Mouse (Mus musculus): ENCODE results near the gene Gm20388.

Gm20388 gene

DNA sequence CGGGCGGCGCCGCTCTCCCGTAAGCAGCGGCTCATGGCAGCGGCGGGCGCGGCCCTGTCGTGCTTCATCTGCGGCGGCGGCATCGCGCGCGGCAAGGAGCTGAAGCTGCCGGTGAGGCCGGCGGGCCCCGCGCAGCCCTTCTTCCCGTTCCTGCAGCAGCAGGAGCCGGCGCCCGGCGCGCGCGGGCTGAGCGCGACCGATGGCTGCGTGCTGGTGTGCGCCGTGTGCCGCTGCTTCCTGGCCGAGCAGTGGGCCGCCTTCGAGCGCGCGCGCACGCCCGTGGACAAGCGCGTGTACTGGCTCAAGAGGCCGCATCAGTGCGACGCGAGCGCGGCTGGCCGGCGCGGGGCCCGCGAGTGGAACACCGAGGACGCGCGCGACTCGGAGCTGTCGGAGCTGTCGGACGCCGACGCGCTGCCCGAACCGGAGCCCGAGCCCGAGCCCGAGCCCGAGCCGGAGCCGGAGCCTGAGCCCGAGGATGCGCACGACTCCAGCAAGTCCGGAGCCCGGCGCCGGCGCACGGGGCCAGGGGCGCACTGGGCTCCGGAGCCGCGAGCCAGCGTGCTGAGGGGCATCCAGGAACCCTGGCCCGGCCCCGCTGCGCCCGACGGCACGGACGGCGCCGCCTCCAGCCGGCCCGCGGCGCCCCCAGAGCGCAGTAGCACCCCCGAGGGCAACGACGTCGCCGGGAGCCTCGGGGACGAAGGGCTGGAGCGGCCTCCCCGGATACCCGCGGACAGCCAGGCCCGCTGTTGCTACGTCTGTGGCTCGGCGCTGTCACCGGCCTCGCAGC, 318.3 kb downstream of the Gm20388 start:
- DNase-seq (ENCODE audit: low spot score in 2 of 2): no peak

DNA sequence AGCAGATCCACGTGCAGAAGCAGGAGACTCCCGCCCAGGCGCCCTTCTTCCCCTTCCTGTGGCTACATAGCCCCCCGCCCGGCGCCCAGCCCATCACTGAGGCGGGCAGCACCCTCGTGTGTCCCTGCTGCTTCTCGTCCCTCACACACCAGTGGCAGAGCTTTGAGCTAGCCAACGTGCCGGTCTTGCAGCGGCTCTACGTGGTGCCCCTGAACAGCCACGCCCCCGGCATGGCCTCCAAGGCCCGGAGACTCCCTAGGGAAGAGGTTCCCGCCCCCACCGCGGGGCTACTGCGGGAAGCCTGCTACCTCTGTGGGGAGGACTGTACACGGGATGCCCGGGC, 318.9 kb downstream of the Gm20388 start:
- peak in 1 of 2 experiments; percentile 25 for DNase-seq (ENCODE audit: low spot score in 2 of 2)

DNA sequence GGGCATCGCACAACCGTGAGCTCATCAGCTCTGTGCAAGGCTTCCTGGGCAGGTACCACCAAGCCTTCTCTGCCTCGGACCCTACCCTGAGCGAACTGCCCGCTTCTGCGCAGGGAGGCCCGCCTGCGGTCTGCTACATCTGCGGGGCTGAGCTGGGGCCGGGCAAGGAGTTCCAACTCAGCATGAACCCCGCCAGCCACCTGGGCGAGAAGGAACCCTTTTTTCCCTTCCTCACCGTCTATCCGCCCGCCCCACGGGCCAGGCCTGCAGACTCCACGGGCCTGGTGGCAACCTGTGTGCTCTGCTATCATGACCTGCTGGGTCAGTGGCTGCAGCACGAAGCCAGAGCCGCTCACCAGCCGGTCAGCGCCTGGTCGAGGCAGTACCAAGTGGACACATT, 319.4 kb downstream of the Gm20388 start:
- no peak for DNase-seq (ENCODE audit: low spot score in 2 of 2)

DNA sequence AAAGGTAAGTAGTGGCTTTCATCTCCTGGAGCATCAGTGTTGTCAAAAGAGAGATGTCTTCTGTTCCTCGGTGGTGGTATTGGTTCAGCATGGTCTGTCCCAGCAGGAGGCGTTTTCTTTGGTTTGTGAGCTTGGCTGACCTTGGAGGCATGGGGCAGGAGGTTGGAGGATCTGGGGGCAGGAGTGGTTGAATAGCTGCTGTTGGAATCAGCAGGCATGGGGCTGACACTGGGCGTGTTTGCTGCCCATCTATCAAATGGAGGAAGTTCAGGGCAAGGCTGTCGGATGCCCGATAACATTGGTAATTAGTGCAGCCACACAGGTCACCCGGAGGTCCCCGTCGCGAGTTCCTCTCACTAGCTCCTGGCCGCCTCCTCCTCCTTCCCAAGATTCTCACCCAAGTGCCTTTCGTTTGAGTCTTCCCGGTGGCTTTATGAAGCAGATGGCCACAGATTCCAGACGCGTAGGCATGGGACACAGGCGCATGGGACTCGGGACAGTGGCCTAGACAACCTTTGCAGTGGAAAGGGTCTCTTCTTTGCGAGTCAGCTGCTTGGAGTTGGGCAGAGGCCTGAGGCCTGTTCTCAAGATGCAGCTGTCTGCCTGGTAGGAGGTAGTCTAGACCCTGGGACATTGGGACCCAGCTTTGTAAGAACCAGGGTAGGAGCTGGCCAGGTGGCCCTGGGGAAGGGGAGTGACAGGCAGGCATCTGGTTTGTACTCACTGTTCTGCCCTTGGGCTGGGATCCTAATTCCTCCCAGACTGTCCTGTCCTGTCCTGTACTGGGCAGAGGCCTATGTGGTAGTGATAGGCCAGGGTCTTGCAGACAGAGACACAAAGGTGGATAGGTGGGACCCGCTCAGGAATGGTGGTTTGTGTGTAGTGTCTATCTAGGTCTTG, 320.3 kb downstream of the Gm20388 start:
- no peak for DNase-seq (ENCODE audit: low spot score in 2 of 2)

DNA sequence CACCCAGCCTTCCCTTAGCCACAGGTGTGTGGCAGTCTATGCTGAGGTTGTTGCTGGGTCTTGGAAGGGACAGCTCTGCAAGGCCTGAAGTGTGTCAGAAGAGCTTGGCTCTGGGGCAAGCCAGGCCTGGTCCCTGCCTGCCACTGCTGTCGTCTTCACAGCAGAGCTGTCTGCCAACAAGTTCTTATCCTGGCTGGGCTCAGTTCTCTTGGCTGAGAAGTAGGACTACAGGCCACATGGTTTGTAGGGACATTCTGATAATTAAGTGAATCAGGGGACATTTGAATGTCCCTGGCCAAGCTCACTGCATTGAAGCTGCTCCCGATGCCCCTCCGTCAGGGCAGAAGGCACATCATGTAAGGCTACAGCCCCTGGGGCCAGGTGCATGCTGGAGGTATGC, 321.2 kb downstream of the Gm20388 start:
- DNase-seq (ENCODE audit: low spot score in 2 of 2): no peak

DNA sequence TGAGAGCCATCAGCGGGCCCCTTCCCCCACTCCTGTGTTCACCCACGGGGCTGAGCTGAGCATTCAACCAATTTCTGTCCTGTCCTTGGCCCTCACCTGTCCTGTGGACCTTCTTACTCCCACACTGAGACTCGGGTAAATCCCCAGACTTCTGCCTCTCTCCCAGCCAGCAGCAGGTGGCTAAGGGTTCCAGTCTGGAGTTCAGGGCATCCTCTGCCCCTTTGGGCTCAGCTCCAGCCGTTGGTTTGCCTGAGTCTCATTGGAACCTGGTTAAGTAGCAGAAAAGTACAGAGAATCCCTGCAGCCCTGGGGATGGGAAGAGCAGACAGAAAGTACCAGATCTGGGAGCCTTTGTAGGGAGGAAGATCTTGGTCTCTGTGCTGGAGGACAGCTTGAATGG, 321.8 kb downstream of the Gm20388 start:
- no peak for DNase-seq (ENCODE audit: low spot score in 2 of 2)

DNA sequence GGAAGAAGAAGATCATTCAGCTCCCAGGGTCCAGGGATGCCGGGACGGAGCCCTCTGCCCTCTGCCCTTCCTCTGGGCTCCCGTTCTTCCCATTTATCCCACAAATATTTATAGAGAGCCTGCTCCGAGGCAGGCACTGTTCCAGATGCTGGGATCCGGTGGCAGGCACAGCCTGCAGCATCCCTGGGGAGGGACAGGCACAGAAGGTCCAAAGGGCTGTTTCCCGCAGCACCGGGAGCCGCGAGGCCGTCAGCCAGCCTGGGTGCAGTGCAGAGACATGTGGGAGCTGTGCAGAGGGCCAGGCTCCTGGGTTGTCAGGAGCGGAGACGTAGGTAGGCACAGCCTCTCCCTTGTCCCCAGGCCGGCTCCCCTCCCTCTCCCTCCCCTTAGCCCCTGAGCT, 322.3 kb downstream of the Gm20388 start:
- no peak for DNase-seq (ENCODE audit: low spot score in 2 of 2)

DNA sequence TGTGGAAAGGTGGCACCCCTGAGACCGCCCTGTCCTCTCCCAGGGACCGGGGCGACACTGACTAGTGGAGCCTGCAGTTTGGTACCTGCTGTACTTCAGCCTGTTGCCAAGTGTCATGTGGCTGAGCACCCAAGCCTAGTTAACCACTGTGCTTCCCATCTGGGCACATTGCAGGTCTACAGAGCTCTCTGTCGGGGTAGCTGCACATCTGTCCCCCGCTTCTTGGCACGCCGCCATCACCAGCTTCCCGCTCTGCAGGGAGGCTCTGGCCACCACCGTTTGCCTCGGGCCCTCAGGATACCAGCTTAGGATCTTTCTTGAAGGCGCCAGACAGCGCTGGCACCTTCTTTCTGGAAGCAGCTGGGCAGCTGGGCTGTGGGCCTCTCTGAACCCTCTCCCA, 323.8 kb downstream of the Gm20388 start:
- DNase-seq (ENCODE audit: low spot score in 2 of 2): no peak

DNA sequence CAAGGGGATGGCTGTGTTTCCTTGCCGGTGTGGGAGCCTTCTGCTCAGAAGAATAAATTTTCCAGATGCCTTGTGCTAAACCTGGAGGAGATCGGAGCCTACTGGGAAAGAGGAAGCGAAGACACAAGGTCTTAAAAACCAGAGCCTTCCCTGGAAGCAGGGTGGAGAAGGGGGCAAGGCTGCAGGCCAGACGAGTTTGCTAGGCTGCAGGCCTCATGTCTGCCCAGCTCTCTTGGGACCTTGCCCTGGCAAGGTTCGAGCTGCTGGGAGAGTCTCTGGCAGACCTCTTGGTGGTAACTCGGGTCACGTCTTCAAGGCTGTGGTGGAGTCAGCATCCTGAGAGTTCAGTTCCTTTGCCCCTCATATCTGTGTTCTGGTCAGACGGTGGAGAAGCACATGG, 324.2 kb downstream of the Gm20388 start:
- DNase-seq (ENCODE audit: low spot score in 2 of 2): no peak

DNA sequence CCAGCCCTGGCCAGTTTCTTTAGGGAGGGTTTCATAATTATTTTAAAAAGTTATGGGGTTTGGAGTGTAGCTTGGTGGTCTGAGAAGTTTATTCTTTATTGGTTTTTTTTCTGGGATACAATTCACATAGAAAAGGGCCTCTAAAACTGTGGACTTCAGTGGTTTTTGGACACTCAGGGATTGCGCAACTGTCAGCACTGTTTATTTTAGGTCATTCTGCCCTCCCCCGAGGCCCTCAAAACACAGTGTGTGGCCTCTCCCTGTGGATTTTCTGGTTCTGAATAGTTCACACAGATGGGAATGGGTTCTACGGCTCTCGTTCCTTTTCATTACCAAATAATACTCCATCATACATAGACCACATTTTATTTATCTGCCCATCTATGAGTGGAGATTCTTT, 332.6 kb downstream of the Gm20388 start:
- DNase-seq (ENCODE audit: low spot score in 2 of 2): no peak

DNA sequence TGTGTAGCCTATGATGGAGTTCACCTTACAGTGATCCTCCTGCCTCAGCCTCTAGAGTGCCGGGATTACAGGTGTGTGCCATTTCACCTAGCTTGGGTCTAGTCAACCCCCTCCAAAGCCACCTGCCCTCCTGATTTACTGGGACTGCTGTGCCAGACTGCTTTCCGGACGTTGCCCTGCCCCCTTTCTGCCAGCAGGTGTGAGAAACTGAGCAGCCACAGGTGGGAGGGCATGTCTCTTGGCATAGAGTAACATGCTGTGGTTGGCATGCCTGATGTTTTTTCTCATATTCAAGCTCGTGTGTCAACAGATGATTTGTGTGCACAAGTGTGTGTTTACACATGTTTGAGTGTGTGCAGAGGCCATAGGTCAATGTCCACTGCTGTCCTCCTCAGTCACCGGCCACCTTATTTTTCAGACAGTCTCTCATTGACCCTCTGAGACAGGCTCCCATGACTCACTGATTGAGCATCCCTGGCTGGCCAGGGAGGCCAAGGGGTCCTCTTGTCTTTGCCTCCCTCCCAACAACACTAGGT, 333.3 kb downstream of the Gm20388 start:
- no peak for DNase-seq (ENCODE audit: low spot score in 2 of 2)

DNA sequence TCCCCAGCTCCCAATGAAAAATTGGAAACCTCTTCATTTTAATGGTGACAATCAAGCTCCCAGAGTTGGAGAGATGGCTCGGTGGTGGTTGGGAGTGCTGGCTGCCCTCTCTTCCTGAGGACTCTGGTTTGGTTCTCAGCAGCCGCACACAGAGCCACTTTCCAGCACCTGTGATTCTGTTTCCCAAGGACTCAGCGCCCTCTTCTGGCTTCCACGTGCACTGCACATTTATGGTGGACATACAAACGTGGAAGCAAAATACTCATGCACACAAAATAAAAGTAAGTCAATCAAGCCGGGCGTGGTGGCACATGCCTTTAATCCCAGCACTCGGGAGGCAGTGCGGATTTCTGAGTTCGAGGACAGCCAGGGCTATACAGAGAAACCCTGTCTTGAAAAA, 333.9 kb downstream of the Gm20388 start:
- no peak for DNase-seq (ENCODE audit: low spot score in 2 of 2)

DNA sequence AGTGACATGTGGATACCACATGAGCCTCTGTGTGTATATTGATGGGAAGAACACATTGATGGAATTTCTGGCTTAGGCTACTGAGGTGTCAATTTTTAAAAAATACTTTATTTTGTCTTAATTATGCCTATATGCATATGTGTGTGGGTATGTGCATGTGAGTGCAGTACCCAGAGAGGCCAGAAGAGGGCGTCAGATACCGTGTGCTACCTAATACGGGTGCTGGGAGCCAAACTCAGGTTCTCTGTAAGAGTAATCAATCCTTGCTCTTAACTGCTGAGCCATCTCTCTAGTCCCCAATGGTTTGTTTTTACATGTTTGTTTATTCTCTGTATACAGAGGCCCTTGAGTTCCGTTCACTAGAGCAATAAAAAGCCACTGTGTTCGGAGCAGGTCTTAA, 337.0 kb downstream of the Gm20388 start:
- no peak for DNase-seq (ENCODE audit: low spot score in 2 of 2)

DNA sequence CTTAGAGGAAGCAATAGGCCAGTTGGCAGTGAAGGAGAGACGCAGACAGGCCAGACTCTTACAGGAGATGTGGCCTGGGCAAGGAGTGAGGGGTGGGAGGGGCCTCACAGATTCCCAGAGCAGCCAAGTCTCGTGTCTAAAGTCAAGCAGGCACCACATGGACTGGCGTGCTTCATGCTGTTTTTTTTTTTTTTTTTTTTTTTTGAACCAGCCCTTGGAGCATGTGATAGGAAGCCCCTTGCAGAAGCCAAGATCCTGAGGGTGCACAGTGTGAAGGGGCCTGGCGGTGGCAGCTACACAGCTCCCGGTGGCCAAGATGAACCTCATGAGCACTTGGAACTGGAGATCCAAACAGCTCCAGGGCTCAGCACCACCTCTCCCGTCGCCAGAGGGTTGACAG, 337.4 kb downstream of the Gm20388 start:
- no peak for DNase-seq (ENCODE audit: low spot score in 2 of 2)

DNA sequence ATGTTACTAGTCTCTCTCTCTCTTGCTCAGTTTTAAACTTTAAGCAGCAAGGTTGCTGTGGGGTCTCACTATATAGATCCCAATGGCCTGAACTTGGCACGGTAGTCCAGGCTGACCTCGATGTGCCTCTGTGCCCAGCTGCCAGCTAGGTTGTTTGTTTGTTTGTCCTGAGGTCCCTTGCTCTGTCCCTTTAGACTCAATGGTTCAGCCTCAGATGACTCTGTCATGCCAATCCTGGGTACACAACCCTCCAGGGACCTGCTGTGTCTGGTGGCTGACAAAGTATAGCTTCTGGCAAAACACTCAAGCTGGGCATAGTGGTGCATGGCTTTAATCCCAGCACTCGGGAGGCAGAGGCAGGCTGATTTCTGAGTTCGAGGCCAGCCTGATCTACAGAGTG, 337.8 kb downstream of the Gm20388 start:
- no peak for DNase-seq (ENCODE audit: low spot score in 2 of 2)

DNA sequence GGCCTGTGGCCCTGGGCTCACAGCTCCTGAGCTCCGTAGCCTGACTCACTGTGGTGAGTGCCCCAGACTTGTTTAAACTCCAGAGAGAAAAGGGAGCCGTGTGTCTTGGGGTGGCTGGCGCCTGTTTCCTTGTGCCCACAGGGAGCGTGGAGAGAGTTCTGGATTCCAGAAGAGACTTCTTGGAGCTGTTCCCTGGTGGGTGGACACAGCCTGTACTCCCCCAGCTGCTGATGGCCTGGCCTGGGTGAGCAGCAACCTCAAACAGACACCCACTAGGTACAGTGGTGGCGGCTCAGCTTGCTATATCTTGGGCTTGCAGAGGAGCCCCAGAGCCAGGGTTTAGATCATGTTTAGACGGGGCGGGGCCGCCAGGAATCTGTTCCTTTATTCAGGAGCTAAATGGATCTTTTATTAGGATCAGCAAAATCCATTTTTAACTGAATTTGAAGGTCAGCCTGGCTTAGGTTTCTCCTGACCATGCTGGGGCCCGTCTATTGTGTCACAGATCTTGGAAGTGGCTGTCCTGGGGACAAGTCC, 339.2 kb downstream of the Gm20388 start:
- DNase-seq (ENCODE audit: low spot score in 2 of 2): no peak

DNA sequence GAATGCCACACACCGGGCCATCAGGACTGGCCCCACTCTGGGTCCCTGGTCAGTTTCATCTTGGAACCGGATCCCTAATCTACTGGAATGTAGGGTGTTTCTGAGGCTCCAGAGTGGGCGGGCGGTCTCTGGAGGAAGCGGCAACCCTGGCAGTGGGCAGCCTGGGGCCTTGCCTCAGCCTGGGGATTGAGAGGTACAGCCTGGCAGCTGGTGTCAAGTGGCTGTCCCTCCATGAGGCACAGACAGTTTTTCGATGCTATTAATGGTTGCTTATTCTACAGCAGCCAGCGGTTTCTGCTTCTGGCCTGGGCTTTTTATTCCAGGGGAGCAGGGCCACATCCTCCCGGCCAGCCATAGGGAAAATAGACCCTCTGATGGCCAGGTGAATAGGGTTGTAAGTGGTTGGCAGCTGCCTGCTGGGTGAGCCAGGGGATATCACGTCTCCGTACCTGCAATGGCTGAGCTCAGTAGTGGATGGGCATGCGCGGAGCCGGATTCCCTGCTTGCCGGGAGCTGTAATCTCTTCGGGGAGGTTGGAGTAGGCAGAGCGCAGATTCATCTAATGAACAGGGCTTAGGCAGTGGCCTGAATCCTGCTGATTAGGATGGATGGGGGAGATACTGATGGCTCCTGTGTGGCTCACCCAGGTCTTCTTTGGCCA, 340.2 kb downstream of the Gm20388 start:
- no peak for DNase-seq (ENCODE audit: low spot score in 2 of 2)

DNA sequence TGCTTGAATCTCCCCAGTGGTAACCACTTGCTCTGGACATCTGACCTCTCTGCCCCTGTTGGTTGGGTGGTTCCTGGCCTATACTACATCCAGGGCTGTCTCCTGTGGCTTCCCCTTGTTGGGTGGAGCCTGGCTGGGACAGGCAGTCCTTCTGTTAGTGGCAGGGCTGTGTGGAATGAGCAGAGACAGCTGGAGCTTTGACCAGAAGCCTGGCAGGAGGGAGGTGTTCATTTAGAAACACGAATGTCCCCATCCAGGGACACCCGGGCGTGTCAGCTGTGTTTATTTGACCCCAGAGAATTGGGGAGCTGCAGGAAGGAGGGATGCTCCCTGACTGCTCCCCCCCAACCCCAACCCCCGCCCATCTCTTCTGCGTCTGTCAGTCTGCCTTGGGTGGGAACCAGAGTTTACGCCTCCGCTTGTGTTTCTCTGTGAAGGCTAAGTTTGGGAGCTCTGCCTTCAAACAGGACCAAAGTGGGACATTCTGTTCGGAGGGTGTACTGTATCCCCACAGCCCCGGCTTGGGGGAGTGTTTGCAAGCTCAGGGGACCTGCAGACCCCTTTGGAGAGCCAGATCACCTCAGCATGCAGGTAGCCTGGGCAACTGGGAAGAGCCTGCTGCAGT, 340.9 kb downstream of the Gm20388 start:
- DNase-seq (ENCODE audit: low spot score in 2 of 2): no peak

DNA sequence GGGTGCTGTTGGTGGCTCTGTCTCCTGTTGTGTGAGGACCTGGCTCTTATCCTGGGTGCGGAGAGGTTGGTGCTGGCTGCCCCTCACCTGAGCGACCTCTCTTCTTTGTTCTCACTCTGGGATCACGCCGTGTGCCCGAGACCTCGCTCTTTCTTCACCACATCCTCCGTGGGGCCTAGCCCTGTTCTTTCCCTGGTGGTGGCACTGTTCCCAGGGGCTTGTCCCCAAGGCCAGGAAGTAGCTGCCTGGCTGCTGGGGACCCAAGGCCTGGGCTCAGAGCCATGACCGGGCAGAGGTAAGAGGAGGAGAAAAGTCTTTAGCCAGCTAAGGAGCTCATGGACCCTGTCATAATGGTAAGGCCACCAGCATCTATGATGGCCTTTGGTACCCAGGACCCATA, 343.0 kb downstream of the Gm20388 start:
- DNase-seq (ENCODE audit: low spot score in 2 of 2): no peak

DNA sequence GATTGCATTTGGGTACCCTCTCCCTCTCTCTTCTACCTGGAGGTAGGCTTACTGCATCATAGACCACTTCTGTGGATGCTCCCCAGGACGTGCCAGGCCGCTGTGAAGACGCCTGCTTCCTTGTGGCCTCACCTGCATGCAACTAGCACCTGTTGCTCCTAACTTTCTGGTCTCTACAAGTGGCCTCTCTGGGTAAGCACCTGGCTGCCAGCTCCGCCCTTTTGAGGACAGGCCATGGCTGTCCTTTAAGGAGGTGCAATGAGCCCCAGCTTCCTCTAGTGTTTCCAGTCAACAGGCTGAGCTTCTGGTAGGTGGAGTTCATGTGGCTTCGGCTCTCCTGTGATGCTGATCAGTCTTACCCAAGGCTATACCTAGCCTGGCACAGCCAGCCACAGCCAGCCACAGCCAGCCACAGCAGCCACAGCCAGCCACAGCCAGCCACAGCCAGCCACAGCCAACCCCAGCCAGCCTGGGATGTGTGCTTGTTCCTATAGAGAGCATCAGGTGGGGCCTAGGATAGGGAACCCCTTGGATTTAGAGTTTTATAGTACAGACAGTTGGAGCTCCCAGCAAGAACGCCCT, 344.9 kb downstream of the Gm20388 start:
- DNase-seq (ENCODE audit: low spot score in 2 of 2): no peak

DNA sequence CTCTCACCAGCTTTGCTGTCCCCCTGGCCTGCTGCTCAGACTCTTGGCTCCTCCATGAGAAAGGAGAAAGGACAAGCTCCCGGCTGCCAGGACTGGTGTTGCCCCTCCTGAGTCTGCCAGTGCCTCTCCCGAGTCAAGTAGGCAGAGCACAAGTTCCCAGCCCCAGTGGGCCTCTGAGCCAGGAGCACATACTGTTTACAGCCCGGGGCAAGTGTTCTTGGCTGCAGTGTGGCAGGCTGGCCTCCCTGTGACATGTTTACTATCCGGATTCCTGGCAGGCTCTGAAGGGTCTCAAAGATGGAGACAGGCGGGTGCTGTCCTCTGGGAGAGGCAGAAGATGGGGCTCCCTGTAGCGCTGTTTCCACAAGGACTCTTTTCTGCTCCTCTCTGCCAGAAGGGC, 346.3 kb downstream of the Gm20388 start:
- no peak for DNase-seq (ENCODE audit: low spot score in 2 of 2)
